Comparison of ENCODE assay signal across 8 mouse cellular contexts in genomic region chr1:153333296-153334121, GRCm38 (mm10). TPM values are rescaled to one million over a fixed set of nuclear protein-coding genes. Genes with fewer than 3 reads are reported as not detected.
A peak's percentile ranks its signal among the peaks of the same experiment; 100 is the strongest.
DNase-seq lines count a peak whose midpoint lies in the region; ATAC-seq and TF ChIP-seq lines count a peak whose summit lies in the region.

No protein-coding gene starts in this region.

- H3K4me2 ChIP-seq in forebrain, embryonic 14.5 days (ENCODE audit: low read length) = peak overlapping the region; percentile 95
- H3K4me2 ChIP-seq in midbrain, embryonic 12.5 days (replicated peaks) = peak overlapping the region; percentile 98

- peak; percentile 51; the same call in 1 of the 2 replicates for ATAC-seq in forebrain, embryonic 14.5 days
- peak; percentile 54 to 62 for ATAC-seq in hematopoietic stem cell, adult 5-6 weeks (replicated peaks in 1 of 2; ENCODE audit: insufficient read depth in 1 of 2, low FRiP score in 2 of 2, low TSS enrichment in 1 of 2, low read depth in 1 of 2, poor library complexity in 2 of 2, severe bottlenecking in 2 of 2)
- ATAC-seq in midbrain, embryonic 12.5 days (ENCODE audit: low FRiP score, low read depth) = no peak; the same call in 1 of the 2 replicates

- peak overlapping the region; percentile 88 for H3K9ac ChIP-seq in forebrain, embryonic 14.5 days (ENCODE audit: low read length)
- peak overlapping the region; percentile 95 for H3K9ac ChIP-seq in midbrain, embryonic 12.5 days (replicated peaks)

- no peak for DNase-seq in testis, postnatal 14 days (ENCODE audit: low spot score)
- DNase-seq in brain, embryonic 14.5 days (ENCODE audit: low read depth) = peak; percentile 49
- peak; percentile 41 for DNase-seq in forebrain, embryonic 14.5 days (ENCODE audit: low spot score)
- peak; percentile 44 to 51 for DNase-seq in left cerebral cortex, postnatal 36 days (ENCODE audit: low spot score in 2 of 2)
- no peak for DNase-seq in spleen, adult 12 weeks (ENCODE audit: low spot score)

- H3K9me3 ChIP-seq in forebrain, embryonic 14.5 days (replicated peaks; ENCODE audit: control insufficient read depth, low read length) = no peaks in the 10 kb centered on the region
- H3K9me3 ChIP-seq in midbrain, embryonic 12.5 days = no peaks in the 10 kb centered on the region

- peaks cover 8% of the 10 kb centered on the region for H3K4me1 ChIP-seq in testis, adult 2 months (ENCODE audit: control insufficient read depth, insufficient read depth, low read length)
- H3K4me1 ChIP-seq in forebrain, embryonic 14.5 days (ENCODE audit: control insufficient read depth, insufficient read depth, low read length) = peaks cover 23% of the 10 kb centered on the region
- H3K4me1 ChIP-seq in midbrain, embryonic 12.5 days = peaks cover 23% of the 10 kb centered on the region

- intact Hi-C loops in left cerebral cortex, postnatal 36 days (cut with DNase I) = loop anchor here (5.0 kb wide), 2 partner anchors 51 to 151 kb away; no protein-coding TSS in a partner anchor

- 5% methylated on average over 22 of the region's 22 CpGs for WGBS in forebrain, embryonic 14.5 days
- WGBS in midbrain, embryonic 12.5 days = 9% methylated on average over 22 of the region's 22 CpGs

- H3K36me3 ChIP-seq in testis, adult 2 months (ENCODE audit: control insufficient read depth, insufficient read depth, low read length) = no peaks in the 10 kb centered on the region
- no peaks in the 10 kb centered on the region for H3K36me3 ChIP-seq in forebrain, embryonic 14.5 days (ENCODE audit: control insufficient read depth, insufficient read depth, low read length)
- H3K36me3 ChIP-seq in midbrain, embryonic 12.5 days = no peaks in the 10 kb centered on the region

- TF ChIP-seq POLR2A in testis, adult 2 months (IDR thresholded peaks at IDR 0.05; ENCODE audit: control insufficient read depth, low read depth, low read length) = no peak
- no peak for TF ChIP-seq POLR2A in brain, embryonic 14.5 days (IDR thresholded peaks at IDR 0.05; ENCODE audit: borderline replicate concordance, extremely low read depth, insufficient read depth, insufficient read length, poor library complexity, severe bottlenecking)

- TF ChIP-seq CTCF in testis, adult 2 months (IDR thresholded peaks at IDR 0.05; ENCODE audit: control insufficient read depth, insufficient read depth, insufficient replicate concordance, low read depth, low read length) = no peak
- no peak for TF ChIP-seq CTCF in brain, embryonic 14.5 days (IDR thresholded peaks at IDR 0.05; ENCODE audit: borderline replicate concordance, extremely low read depth, insufficient read depth, insufficient read length)

- H3K4me3 ChIP-seq in testis, adult 2 months (ENCODE audit: control insufficient read depth, low read depth, low read length) = peak overlapping the region; percentile 81
- peak overlapping the region; percentile 86 for H3K4me3 ChIP-seq in forebrain, embryonic 14.5 days (ENCODE audit: low read depth, low read length)
- peak overlapping the region; percentile 97 for H3K4me3 ChIP-seq in midbrain, embryonic 12.5 days

- no peaks in the 10 kb centered on the region; the same call in 1 of the 2 replicates for H3K27me3 ChIP-seq in testis, adult 2 months (ENCODE audit: control insufficient read depth, insufficient read depth, low read length)
- no peaks in the 10 kb centered on the region for H3K27me3 ChIP-seq in forebrain, embryonic 14.5 days (replicated peaks; ENCODE audit: control insufficient read depth, insufficient read depth, low read length)
- H3K27me3 ChIP-seq in midbrain, embryonic 12.5 days = no peaks in the 10 kb centered on the region

- peak overlapping the region; percentile 61 for H3K27ac ChIP-seq in testis, adult 2 months (ENCODE audit: control insufficient read depth, insufficient read depth, low read depth, low read length)
- peak overlapping the region; percentile 85; the same call in 1 of the 2 replicates for H3K27ac ChIP-seq in forebrain, embryonic 14.5 days (ENCODE audit: low read depth, low read length)
- peak overlapping the region; percentile 88 for H3K27ac ChIP-seq in midbrain, embryonic 12.5 days (replicated peaks)

RNA-seq across cellular contexts. Expression of gene Lamc1, which starts 0.9 kb away (rescaled TPM):
- 6.2 and 7.2 TPM in 2 replicates for polyA plus RNA-seq in testis, adult 2 months (2012; rRNA removed)
- polyA plus RNA-seq in brain, embryonic 14.5 days (2012; rRNA removed) = 39.7 and 57.6 TPM in 2 replicates
- polyA plus RNA-seq in forebrain, embryonic 14.5 days (2014; fragmentation: Nextera tagmentation; extraction: Ambion mirVana) = 17.2 and 17.7 TPM in 2 replicates
- total RNA-seq in hematopoietic stem cell, adult 5-6 weeks (2017) = 5.3 and 5.5 TPM in 2 replicates
- total RNA-seq in left cerebral cortex, postnatal 36 days (2021) = 10 to 100 TPM; 27.0 to 28.7 TPM
- polyA plus RNA-seq in midbrain, embryonic 12.5 days (2016; fragmentation: Nextera tagmentation; extraction: Ambion mirVana) = 25.0 and 26.9 TPM in 2 replicates

Comparison
In these comparisons a context has a peak if more than half of its experiments do, and no peak if none do; other contexts are left out.
1. DNase-seq: peak in brain, embryonic 14.5 days (single experiment), forebrain, embryonic 14.5 days (single experiment) and left cerebral cortex, postnatal 36 days (2 of 2); none in testis, postnatal 14 days (single experiment) and spleen, adult 12 weeks (single experiment).
2. Peak in every context shown above with its lines, with median percentiles within 50 percentile points of each other: H3K27ac ChIP-seq and H3K4me3 ChIP-seq.